8 mouse cellular contexts compared by ENCODE assay signal in genomic region chr4:133016677-133017415, GRCm38 (mm10). TPM values are rescaled to one million over a fixed set of nuclear protein-coding genes. Genes with fewer than 3 reads are reported as not detected.
DNase-seq lines count a peak whose midpoint lies in the region; ATAC-seq and TF ChIP-seq lines count a peak whose summit lies in the region.

No protein-coding gene starts in this region.

- H3K4me1 ChIP-seq in embryonic fibroblast, embryonic 13.5 days (ENCODE audit: control insufficient read depth, insufficient read depth, low read length), result peaks cover 24% of the 10 kb centered on the region
- H3K4me1 ChIP-seq in hindbrain, postnatal 0 days (ENCODE audit: insufficient read depth, low read length), result peaks cover 56% of the 10 kb centered on the region
- peaks cover 42% of the 10 kb centered on the region for H3K4me1 ChIP-seq in midbrain, postnatal 0 days (ENCODE audit: insufficient read depth, low read length)

- H3K27ac ChIP-seq in embryonic fibroblast, embryonic 13.5 days (ENCODE audit: insufficient read depth, low read length), result peak overlapping the region; percentile 87
- 0 out of 2 replicates have a peak overlapping the region, but pooled peaks have one; percentile 20 for H3K27ac ChIP-seq in hindbrain, postnatal 0 days
- H3K27ac ChIP-seq in midbrain, postnatal 0 days (ENCODE audit: low read depth, low read length), result 0 out of 2 replicates have a peak overlapping the region, but pooled peaks have one; percentile 32

- H3K36me3 ChIP-seq in hindbrain, postnatal 0 days (ENCODE audit: insufficient read depth, low read length), result no peaks in the 10 kb centered on the region; the same call in 1 of the 2 replicates
- H3K36me3 ChIP-seq in midbrain, postnatal 0 days (ENCODE audit: insufficient read depth, low read length), result peaks cover 2% of the 10 kb centered on the region; the same call in 1 of the 2 replicates

- no peaks in the 10 kb centered on the region for H3K9me3 ChIP-seq in hindbrain, postnatal 0 days (ENCODE audit: low read length)
- H3K9me3 ChIP-seq in midbrain, postnatal 0 days (ENCODE audit: low read length), result no peaks in the 10 kb centered on the region

- WGBS in hindbrain, postnatal 0 days, result 45% methylated on average over 4 of the region's 4 CpGs
- WGBS in midbrain, postnatal 0 days, result 43% methylated on average over 4 of the region's 4 CpGs

- no peak for DNase-seq in frontal cortex, postnatal 14 days (ENCODE audit: low spot score in 2 of 2)
- peak; percentile 63 for DNase-seq in 3T3-L1 (ENCODE audit: low read depth, low spot score)
- peak; percentile 31 for DNase-seq in hindbrain, postnatal 0 days (ENCODE audit: low spot score)
- no peak for DNase-seq in midbrain, postnatal 0 days (ENCODE audit: low spot score)
- no peak for DNase-seq in adrenal gland, postnatal 36 days

- peak; percentile 25; the same call in 1 of the 2 replicates for ATAC-seq in frontal cortex, adult (ENCODE audit: low TSS enrichment)
- ATAC-seq in hindbrain, postnatal 0 days, result no peak
- no peak for ATAC-seq in midbrain, postnatal 0 days (ENCODE audit: low FRiP score)
- ATAC-seq in erythroblast, adult 5-6 weeks (replicated peaks; ENCODE audit: low FRiP score, poor library complexity, severe bottlenecking), result no peak

- peak overlapping the region; percentile 98; the same call in 1 of the 2 replicates for H3K4me2 ChIP-seq in hindbrain, postnatal 0 days (ENCODE audit: low read depth, low read length)
- H3K4me2 ChIP-seq in midbrain, postnatal 0 days (ENCODE audit: low read depth, low read length, poor library complexity, severe bottlenecking), result peak overlapping the region; percentile 98

- peak; percentile 11; the same call in 1 of the 2 replicates for TF ChIP-seq POLR2A in embryonic fibroblast, embryonic 13.5 days (IDR thresholded peaks at IDR 0.05; ENCODE audit: low read depth, low read length)

- H3K4me3 ChIP-seq in embryonic fibroblast, embryonic 13.5 days (ENCODE audit: insufficient read depth, low read length), result no peak overlapping the region
- no peak overlapping the region for H3K4me3 ChIP-seq in hindbrain, postnatal 0 days (ENCODE audit: low read length)
- no peak overlapping the region for H3K4me3 ChIP-seq in midbrain, postnatal 0 days (ENCODE audit: low read depth, low read length)

- no peaks in the 10 kb centered on the region for H3K27me3 ChIP-seq in hindbrain, postnatal 0 days (ENCODE audit: insufficient read depth, low read length)
- H3K27me3 ChIP-seq in midbrain, postnatal 0 days (ENCODE audit: insufficient read depth, low read length), result no peaks in the 10 kb centered on the region

- no peak for TF ChIP-seq CTCF in embryonic fibroblast, embryonic 13.5 days (IDR thresholded peaks at IDR 0.05; ENCODE audit: borderline replicate concordance, insufficient read depth, low read length)
- TF ChIP-seq CTCF in hindbrain, postnatal 0 days (IDR thresholded peaks at IDR 0.05; ENCODE audit: low read depth), result 0 out of 2 replicates have a peak, but pooled peaks have one; percentile 8
- no peak for TF ChIP-seq CTCF in midbrain, postnatal 0 days (IDR thresholded peaks at IDR 0.05)

- peak overlapping the region; percentile 38; the same call in 1 of the 2 replicates for H3K9ac ChIP-seq in hindbrain, postnatal 0 days (replicated peaks; ENCODE audit: low read length)
- H3K9ac ChIP-seq in midbrain, postnatal 0 days (replicated peaks; ENCODE audit: low read length, poor library complexity, severe bottlenecking), result peak overlapping the region; percentile 36; the same call in 1 of the 2 replicates

RNA-seq across cellular contexts. Expression of gene Ahdc1, which starts 5.8 kb away (rescaled TPM):
- 37.5 and 46.0 TPM in 2 replicates for polyA plus RNA-seq in embryonic fibroblast, embryonic 13.5 days (2011; ENCODE audit: insufficient read length, low read depth, missing spikeins)
- total RNA-seq in hindbrain, postnatal 0 days (2014; rRNA removed), result 88.2 and 106 TPM in 2 replicates
- polyA plus RNA-seq in hindbrain, postnatal 0 days (2015; fragmentation: Nextera tagmentation; extraction: Ambion mirVana), result 9.7 and 10.8 TPM in 2 replicates
- 105 and 115 TPM in 2 replicates for total RNA-seq in midbrain, postnatal 0 days (2014; rRNA removed)
- polyA plus RNA-seq in midbrain, postnatal 0 days (2015; fragmentation: Nextera tagmentation; extraction: Ambion mirVana), result 9.2 and 11.0 TPM in 2 replicates
- 10 to 100 TPM; 63.7 to 74.1 TPM for total RNA-seq in adrenal gland, postnatal 36 days (2021)
- total RNA-seq in erythroblast, adult 5-6 weeks (2015; ENCODE audit: low replicate concordance), result 1.2 and 10.2 TPM in 2 replicates
- total RNA-seq in erythroblast, adult 5-6 weeks (2017; ENCODE audit: low replicate concordance), result 0.17 and 4.2 TPM in 2 replicates

RNA-seq across cellular contexts. Expression of gene Fgr, which starts 43.0 kb away (rescaled TPM):
- polyA plus RNA-seq in embryonic fibroblast, embryonic 13.5 days (2011; ENCODE audit: insufficient read length, low read depth, missing spikeins), result not detected in 2 replicates
- total RNA-seq in hindbrain, postnatal 0 days (2014; rRNA removed), result 0.07 and 0.73 TPM in 2 replicates
- polyA plus RNA-seq in hindbrain, postnatal 0 days (2015; fragmentation: Nextera tagmentation; extraction: Ambion mirVana), result 0.19 and 0.39 TPM in 2 replicates
- 0.33 and 0.47 TPM in 2 replicates for total RNA-seq in midbrain, postnatal 0 days (2014; rRNA removed)
- polyA plus RNA-seq in midbrain, postnatal 0 days (2015; fragmentation: Nextera tagmentation; extraction: Ambion mirVana), result 0.19 TPM in 1 of 2 replicates, not detected in the other
- total RNA-seq in adrenal gland, postnatal 36 days (2021), result under 1 TPM; 0.30 to 0.40 TPM
- 12.1 and 21.5 TPM in 2 replicates for total RNA-seq in erythroblast, adult 5-6 weeks (2015; ENCODE audit: low replicate concordance)
- total RNA-seq in erythroblast, adult 5-6 weeks (2017; ENCODE audit: low replicate concordance), result 13.4 and 18.7 TPM in 2 replicates

Comparison
In these comparisons a context has a peak if more than half of its experiments do, and no peak if none do; other contexts are left out.
1. DNase-seq: peak in 3T3-L1 (single experiment) and hindbrain, postnatal 0 days (single experiment); none in frontal cortex, postnatal 14 days (0 of 2), midbrain, postnatal 0 days (single experiment) and adrenal gland, postnatal 36 days (0 of 2).
2. H3K27ac ChIP-seq: peak in every context shown above with its lines; median percentile 87 in embryonic fibroblast, embryonic 13.5 days; 32 in midbrain, postnatal 0 days; 20 in hindbrain, postnatal 0 days.